Mouse (Mus musculus) kidney, postnatal 25 days (tissue): ENCODE data around the gene Btbd9.
A peak's percentile ranks its signal among the peaks of the same experiment; 100 is the strongest.

ENCODE experiments used
- DNase-seq, 2 experiments: peaks; one replicate each; pipeline ENCODE4 v3.0.0; 2021; ENCODE audit warnings: mixed read lengths in 2 of 2

Btbd9 gene

GRCm38 (mm10) chr17:30272769-30273168 is 303.5 kb downstream of the Btbd9 start:
- no peak for DNase-seq

DNA sequence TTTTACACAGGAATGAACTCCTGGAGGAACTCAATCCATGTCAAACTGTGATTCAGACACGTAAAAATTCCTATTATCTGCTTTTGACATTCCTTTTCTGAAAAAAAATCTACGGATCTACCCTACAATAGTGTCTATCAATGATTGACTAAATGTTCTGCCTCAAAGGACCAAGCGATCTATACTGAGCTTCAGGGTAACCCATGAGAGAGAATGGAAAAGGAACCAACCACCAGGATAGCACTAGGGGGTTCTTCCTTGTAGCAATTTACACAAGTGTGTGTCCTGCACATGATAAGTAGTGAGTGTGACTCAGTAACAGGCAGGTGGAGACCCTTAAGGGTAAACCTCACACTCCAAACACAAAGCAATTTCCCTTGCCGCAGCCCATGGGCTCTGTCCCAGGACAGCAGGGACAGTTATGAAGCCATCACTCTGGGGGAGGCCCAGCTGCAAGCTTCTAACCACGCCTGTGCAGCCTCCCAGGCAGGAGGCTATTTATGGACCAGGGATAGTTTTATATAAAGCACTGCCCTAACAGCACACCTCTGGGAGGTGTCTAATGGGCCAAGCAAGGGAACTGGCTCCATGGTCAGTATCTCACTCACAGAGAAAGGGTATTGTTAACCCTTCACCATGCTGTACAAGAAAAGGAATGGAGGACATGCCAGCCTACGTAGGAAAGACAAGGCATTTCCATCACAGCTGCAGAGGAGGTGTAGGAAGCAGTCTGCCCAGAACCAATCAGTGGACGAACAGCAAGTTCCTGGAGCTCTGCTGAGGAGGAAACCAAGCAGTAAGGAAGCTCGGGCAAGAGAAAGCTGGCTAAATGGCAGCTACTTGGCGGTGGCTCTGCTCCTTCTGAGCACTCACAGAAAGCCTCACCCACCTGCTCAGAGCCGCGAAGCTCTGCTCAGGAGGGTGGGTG is 306.9 kb downstream of the Btbd9 start:
- DNase-seq: no peak

DNA sequence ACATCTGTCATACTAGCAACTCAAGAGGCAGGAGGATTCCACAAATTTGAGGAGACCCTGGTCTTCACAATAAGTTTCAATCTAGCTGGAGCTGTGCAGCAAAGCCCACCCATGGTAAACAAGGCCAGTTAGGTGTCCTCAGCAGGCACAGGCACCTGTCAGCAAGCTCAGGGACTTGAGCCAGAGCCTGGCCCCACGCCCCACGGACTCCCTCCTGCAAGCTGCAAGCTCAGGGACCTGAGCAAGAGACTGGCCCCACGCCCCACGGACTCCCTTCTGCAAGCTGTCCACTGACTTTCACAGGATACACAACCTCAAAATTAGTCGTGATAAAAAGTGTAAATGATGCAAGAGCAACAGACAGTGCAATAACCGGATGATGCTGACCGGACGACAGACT is 307.8 kb downstream of the Btbd9 start:
- no peak for DNase-seq

DNA sequence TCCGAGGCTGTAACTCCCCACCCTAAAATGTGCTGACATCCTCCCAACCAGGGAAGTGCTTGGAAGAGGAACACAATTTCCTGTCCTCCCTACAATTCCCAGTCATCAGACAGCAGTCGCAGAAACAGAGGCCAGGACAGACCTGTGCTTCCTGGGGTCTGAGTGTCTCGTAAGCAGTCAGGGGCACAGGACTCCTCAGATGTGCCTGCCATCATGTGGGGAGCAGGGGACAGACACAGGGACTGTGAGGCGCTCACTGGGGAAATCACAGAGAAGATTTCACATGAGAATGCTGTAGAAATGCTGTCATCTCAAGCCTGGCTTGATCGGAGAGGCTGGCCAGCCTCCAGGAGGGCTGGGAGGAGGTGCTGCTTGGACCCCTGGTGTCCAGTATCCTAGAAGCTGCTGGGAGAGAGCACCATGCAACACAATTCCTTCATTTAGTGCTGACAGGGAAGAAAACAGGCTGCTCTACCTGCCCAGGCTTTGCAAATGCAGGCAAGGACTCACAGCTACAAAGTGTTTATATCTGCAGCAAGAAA is 308.8 kb downstream of the Btbd9 start:
- no peak for DNase-seq

- no peak for DNase-seq
Measured at GRCm38 (mm10) chr17:30263535-30263934, 312.8 kb downstream of the Btbd9 start.

- no peak for DNase-seq
Measured at GRCm38 (mm10) chr17:30262943-30263342, 313.3 kb downstream of the Btbd9 start.

- DNase-seq: peak; percentile 40 to 57
Measured at GRCm38 (mm10) chr17:30262440-30262839, 313.8 kb downstream of the Btbd9 start.

DNA sequence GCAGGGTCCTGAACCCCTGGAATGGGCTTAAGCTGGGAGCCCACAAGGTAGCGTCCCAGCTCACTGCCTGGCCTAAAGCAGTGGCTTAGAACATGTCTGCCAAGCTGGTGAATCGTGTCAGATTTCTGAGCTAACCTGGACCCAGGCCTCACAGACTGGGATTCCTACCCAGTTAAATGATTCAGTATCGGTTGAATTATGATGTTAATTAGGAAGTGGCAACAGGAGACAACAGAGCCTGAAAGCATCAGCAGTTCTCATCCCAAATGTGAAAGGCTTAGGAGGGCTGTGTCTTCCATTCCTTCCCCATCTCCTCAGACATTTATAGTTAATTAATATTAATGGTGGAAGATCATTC is 314.3 kb downstream of the Btbd9 start:
- no peak for DNase-seq

- no peak for DNase-seq
Measured at GRCm38 (mm10) chr17:30261307-30261982, 314.8 kb downstream of the Btbd9 start.

DNA sequence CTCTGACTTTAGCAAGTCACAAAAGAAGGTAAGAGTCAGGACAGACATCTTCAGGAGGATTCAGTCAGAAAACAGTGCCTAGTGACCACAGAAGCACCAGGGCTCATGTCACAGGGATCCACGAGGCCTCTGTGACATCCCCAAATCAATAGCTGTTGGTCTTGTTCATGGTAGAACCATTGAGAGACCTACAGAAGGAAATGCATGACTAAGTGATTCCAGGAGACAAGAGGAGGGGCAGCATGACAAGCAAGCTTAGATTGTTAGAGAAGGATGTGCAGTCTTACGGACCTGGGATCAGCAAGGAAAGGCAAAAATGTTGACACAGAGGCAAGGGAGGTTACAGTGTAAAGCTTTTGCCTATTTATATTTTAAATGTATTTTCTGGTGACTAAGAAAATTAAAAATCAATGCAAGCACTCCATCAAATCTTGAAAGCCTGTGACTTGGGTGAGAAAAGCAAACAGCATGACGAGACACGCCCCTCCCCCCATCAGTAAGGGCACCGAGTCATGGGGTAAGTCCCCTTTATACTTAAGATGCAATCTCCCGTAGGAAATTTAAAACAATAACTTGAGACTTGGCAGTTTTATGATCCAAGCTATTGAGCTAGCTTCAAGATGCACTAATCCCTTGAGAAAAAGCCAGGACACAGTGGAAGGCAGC is 315.5 kb downstream of the Btbd9 start:
- DNase-seq: no peak

DNA sequence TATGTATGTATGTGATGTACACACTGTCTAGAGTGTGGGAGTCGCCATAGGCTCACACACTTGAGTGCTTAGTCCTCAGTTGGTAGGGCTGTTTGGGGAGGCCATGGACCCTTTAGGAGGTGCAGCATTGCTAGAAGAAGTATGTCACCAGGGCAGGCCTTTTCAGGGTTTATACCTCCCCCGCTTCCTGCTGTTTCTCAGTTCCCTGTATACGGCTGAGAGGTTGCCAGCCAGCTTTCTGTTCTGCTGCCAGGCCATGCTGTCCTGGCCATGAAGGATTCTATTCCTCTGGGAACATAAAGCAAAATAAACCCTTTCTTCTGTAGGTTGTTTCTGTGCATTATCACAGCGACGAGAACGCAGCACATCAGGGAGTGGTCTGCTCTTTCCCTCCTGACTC is 316.4 kb downstream of the Btbd9 start:
- DNase-seq: no peak

- no peak for DNase-seq
Measured at GRCm38 (mm10) chr17:30258480-30258879, 317.8 kb downstream of the Btbd9 start.

DNA sequence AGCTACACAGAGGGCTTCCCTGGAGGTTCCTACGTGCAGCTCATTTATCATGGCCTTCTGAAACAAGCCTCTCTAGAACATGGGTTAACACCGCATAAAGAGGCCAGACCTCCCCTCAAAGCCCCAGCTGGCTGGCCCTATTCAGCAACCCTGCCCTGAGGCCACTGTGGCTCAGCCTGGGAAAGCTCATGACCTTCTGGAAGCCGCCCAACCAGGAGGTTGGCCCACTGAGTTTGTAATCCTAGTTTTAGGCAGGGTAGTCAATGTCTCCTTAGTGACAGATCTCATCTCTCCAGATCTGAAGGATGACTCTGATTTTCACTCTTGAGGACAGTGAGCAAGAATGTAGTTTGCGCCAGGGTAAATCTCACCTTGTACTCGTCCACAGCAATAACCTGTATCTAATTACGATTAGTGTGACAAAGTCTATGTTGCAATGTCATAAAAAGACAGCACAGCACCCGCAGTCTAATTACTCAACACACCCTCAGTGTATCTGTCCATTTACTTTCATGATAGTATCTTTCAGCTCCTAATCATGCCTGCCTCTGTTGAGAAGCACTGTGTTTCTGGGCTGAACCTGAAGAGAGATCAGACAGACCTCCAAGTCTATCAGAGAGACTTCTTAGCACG is 320.2 kb downstream of the Btbd9 start:
- peak in 1 of 2 experiments; percentile 18 for DNase-seq

GRCm38 (mm10) chr17:30253924-30254323 is 322.4 kb downstream of the Btbd9 start:
- no peak for DNase-seq

GRCm38 (mm10) chr17:30253028-30253427 is 323.3 kb downstream of the Btbd9 start:
- DNase-seq: no peak

GRCm38 (mm10) chr17:30245308-30245706 is 331.0 kb downstream of the Btbd9 start:
- DNase-seq: no peak

DNA sequence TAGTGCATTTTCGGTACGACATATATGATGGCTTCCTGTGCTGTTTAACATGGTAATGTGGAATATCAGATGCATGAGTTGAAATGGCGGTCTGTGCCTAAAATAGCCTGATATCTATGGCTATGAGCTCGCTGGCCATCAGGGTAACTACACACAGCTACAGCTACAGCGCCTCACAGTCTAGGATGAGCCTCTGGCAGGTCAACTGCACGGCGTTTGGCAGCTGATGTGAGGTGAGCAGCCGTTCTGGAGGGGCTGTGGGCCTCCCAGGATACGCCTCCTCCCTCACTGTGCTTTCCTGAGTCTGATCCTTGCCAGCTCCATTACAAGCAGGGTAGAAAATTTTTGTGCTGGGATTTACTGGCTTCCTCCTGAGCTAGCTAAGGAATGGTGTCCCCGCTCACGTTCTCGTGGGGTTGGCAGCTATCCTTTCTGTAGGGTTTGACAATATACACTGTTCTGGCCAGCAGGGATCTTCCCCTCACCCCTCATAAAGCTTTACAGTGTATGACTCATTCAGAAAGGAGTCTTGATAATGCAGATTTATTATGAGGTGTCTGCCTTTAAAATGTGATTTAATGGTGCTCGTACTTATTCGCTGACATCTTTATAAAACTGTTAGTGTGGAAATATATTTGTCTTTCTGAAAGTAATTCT is 331.5 kb downstream of the Btbd9 start:
- no peak for DNase-seq

- no peak for DNase-seq
Measured at GRCm38 (mm10) chr17:30243540-30243939, 332.7 kb downstream of the Btbd9 start.

DNA sequence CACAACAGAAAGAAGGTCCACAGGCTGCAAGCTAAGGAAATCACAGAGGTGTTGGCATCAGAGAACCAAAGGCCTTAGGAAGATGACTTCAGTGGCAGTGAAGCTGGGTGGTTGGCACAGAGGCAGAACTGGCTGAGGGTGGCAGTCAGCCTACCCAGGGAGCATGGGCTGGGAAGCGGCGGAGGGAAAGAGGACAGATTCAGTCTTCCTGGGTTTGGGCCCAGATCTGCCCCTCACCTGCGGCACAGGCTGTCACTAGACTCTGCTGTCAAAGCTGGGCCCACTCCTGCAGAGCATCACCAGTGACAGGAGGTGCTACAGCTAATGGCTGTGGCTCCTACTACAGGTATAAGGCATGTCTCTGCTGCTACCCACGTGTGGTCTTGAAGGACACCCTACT is 333.6 kb downstream of the Btbd9 start:
- no peak for DNase-seq

DNA sequence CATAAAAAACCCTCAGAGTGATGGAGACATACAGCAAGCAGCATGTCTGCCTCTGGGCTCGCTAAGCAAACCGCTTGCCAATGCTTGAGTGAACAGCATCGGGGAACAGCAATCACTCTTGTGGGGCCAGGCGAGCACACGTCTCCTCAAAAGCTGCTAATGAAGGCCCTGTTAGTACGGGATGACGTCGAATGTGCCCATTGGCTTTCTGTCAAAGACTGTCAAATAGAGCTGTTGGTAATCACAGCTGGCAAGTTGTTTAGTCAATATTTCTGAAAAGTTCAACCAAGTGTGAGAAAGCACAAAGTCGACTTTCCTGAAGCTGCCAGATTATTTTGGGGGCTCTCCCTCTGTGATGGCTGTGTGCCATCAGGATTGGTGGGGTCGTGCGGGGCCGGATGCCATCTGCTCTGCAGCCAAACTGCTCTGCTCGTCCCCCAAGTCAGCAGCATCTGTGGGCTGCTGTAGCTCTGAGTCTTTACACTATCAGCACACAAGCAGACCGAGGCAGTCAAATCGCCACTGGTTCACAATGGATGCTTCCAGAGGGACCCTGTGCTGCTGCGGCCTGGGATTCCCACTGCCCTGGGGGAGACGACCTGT is 334.5 kb downstream of the Btbd9 start:
- DNase-seq: no peak

GRCm38 (mm10) chr17:30241061-30241460 is 335.2 kb downstream of the Btbd9 start:
- DNase-seq: no peak

DNA sequence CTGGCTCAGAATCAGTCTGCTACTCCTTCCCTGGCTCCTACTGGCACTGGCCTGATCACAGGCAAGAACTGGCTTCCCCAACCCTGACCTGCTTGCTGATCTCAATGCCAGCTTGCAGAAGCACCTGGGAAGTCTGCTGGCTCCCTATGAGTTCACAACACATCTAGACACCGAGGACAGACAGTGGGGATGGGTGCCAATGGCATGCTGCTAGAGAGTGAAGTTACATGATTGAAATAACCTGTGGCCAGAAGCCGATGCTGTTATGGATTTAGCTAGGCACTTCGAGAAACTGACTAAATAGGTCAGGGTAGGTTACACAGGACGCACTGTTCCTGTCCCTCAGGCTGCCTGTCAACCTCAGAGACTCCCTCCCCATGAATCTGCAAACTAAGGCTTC is 335.6 kb downstream of the Btbd9 start:
- DNase-seq: no peak
